Mouse (Mus musculus): ENCODE results near the gene Ttll12.
A peak's percentile ranks its signal among the peaks of the same experiment; 100 is the strongest.

The Ttll12 gene

DNA sequence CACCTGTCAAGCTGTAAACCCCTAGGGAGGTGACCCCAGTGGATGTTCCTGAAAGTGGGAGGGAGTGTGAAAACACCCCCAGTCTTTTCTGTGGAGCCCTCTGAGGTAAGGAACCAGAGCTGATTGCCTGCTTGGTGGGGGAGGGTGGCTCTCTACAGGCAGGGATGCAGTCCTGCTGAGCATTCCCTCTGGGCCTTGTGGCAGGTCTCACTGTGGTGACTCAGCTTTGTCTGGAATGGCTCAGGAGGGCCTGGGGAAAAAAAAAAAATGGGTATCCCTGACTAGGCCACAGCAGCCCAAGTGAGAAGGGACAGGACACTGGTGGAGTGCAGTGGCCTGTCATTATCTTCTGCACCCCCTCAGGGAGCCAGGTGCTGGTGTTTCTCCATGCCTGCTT lies 1.8 kb downstream of the Ttll12 start:
- DNase-seq = no peak

DNA sequence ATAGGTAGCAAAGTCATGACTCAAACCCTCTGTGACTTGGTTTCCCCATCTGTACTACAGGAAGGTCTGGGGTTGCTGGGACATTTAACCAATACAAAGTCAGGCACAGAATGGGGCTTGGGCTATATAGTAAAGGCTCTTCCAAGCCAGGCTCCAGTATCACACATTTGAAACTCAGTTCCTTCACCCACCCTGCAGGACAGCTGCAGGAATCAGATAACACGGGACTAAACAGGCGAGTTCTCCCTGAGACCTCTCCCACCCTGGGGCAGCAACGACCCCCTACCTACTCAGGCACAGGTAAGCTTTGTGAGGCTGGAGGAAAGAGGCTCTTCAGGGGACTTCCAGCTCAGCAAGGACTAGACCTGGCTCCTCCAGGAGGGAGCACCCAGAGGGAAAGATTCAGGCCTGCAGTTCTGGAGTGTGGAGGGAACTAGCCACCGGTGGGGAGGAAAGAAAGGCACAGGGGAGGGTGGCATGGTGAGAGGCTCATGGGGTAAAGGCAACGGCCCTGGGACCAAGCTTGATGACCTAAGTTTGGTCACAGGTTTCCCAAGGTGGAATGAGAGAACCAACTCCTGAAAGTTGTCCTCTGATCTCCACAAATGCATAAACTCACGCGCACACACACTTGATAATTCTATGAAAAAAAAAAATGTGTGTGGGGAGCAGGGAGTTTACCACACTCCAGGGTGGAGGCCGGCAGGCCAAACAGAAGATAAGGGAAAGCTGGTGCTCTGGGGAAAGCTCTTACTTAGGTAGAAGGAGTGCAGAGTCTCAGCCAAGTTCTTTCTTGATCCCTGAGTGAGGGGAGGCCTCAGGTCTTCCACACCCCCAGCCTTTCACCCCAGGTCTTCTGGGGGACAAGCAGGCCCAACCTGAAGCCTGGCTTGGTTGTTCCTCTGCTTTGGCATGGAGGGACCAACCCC lies 2.4 kb downstream of the Ttll12 start:
- no peak for DNase-seq

DNA sequence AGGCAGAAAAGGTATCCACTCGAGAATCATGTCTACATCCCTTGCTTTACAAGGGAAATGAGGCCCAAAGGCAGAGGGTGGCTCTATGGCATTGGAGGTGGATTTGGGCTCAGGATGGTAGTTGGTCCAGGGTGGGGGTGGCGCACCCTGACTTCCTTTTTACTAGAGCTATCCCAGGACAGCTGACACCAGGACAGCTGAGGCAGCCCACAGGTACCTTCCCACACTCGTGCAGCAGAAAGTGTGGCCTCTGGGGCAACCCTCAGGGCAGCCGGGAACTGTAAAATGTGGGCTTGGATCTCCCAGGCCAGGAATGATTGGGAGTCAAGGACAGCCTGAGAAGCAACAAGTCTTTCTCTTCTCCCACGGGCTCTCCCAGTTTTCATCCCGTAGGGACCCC lies 3.2 kb downstream of the Ttll12 start:
- DNase-seq = no peak

DNA sequence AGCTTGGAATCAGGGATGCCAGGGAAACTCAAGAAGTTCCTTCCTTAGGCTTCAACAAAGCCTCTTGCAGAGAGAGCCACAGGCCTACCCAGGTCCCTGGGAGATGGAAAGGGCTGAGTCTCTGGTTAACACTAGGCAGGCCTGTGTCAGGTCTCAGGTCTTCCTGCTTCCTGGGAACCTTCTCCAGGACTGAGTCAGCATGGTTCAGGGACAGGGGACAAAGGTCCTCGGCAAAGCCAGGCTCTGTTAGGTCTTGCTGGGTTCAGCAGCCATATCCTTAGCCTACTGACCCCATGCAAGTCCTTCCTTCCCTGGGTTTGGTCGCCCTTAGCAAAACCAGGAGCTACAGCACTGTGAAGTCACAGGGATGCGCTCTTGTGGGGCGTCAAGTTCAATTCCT lies 4.1 kb downstream of the Ttll12 start:
- DNase-seq = no peak

DNA sequence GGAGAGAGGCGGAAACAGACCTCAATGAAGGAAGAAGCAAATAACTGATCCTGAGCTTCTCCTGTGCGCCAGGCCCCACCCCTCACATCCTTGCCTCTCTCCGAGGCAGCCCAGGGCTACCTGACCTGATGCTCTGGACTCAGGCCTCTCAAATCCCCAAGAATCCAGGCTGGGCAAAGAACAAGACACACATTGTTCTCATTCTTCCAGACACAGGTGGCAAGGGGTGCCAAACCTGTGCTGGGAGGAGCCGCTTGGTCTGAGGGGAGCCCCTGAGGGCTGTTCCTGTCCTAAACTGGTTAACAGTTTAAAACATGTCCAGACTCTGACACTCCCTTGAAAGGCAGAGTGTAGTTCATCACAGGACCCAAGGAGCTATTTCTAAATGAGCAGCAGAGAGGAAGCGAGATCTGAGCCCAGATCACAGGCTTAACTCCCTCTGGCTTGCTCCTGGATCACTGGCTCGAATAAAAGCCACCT lies 10.2 kb downstream of the Ttll12 start:
- no peak for DNase-seq

DNA sequence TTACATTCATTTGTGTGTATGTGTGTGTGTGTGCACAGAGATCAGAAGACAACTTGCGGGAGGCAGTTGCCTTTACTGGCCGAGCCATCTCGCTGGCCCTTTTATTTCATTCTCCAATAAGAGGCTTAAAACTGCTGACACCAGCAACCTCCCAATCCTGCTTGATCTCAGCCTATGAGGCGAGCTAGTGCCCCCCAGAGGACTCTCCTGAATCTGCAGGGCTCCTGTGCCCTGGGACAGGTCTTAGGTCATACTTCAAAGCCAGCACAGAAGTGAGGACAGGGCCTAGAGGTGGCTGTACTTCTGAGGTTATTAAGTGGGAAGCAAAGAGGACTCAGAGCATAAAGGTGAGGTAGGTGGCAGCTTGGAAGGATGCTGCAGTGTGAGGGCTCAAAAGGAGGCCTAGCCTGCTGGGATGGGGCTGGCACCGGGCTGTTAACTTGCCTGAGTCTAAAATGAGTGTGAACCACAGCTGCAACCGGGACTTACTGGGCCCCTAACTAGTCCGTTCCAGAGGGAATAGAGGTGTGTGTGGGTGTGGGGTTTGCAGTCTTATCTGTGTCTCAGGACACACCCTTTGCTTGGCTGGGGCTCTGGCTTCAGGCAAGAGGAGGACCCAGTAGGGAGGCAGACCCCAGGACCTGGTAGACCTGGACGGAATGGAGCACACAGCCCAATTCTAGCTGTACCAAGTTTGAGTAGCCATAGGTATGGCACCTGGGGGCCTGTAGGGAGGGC lies 11.4 kb downstream of the Ttll12 start:
- no peak for DNase-seq

DNA sequence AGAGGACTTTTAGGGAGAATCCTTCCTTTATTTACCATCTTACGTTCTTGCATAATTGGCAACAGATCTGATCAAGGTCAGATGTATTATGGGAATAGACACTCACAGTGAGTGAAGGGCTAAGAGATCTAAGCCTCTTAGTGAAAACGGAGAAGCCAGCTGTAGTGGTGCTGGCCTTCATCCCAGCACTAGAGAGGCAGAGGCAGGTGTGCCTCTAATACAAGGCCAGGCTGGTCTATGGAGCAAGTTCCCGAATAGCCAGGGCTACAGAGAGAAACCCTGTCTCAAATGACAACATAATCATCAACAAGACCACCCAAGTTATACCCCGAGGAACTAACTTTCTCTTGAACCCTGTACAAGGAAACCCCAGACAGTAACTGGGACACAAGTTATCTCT lies 12.0 kb downstream of the Ttll12 start:
- DNase-seq = no peak

DNA sequence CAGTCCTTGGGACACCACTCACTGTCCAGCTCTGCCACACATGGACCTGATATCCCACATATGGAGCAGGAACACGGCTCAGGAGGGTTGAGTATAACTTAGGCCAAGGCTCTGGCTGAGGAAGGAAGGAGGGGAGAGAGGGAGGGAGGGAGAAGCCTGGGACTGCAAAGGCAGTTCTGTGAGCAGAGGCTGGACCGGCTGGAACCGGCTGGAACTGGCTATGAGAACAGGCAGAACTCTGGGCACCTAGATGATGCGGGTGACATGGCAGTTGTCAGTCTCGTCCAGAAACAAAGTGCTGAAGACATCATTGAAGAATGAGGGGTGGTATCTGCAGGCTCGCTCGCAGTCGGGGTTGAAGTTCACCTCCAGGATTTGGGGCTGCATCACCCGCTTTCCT lies 18.3 kb downstream of the Ttll12 start:
- DNase-seq = no peak

DNA sequence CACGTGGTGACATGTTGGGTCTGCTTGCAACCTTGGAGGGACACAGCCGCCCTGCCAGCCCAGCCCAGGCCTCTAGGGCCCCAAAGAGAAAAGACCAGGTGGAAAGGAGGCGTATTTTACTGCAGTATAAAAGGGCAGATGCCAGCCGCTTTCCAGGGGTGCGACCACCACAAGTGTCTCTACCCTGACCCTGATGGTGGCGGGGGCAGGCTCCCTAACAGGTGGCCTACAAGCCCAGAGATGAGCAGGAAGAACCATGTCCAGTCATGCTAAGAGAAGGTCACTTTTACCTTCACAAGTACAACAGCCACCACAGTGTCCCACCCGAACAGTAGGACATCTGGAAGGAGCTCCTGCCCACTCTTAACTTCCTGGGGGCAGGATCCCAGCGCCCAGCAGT lies 19.4 kb downstream of the Ttll12 start:
- no peak for DNase-seq

DNA sequence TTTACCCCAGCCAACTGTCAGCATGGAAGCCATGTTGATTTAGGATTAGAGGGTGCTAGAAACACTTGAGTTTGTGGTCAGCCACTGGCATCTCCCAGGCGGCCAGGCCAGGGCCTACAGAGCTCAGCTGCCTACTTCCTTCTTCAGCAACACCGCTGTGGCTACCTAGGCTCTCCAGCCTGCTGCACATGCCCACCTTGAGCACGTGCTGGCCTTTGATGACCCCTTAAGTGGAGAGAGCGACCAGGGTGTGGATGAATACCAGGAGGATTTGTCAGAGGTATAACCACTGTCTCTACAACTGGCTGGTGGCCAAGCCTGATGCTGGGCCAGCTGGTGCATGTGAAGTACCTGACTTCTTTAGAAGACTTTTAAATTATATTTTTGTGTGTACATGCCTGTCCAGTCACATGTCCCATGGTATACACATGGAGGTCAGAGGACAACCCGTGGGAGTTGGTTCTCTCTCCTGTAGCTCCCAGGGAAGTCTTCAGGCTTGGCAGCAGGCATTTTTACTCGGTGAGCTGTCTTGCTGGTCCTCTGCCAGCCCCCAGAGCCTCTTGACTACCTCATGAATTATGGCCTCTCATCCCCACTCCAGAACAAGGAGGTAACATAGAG lies 20.1 kb downstream of the Ttll12 start:
- no peak for DNase-seq

DNA sequence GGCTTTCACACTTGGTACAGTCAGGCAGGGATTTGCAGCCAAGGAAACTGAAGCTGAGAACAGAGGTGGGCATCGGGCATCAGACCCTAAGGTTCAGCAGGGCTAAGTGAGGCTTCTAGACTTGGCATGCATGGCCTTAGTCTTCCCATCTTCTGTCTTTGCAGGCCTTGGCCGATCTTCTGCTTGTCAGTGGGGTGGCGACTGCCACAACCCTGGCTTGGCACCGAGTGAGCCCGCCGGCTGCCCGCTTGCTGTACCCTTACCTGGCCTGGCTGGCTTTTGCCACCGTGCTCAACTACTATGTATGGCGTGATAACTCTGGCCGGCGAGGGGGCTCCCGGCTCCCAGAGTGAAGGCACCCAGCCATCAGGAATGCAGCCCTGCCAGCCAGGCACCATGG lies 21.4 kb downstream of the Ttll12 start:
- no peak for DNase-seq

DNA sequence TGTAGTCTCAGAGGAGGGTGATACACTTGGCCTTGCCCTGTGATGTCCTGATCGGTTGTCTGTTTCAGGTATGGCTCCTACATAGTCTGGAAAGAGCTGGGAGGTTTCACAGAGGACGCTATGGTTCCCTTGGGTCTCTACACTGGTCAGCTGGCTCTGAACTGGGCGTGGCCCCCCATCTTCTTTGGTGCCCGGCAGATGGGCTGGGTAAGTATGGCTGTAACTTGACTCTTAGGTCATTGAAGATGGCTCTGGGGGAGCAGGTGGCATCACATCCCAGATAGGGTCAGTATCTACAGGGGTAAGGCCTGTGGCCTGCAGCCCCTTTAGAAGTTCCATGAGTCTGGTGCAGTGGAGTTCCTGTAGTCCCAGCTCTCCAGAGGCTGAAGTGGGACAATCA lies 22.8 kb downstream of the Ttll12 start:
- DNase-seq = no peak

DNA sequence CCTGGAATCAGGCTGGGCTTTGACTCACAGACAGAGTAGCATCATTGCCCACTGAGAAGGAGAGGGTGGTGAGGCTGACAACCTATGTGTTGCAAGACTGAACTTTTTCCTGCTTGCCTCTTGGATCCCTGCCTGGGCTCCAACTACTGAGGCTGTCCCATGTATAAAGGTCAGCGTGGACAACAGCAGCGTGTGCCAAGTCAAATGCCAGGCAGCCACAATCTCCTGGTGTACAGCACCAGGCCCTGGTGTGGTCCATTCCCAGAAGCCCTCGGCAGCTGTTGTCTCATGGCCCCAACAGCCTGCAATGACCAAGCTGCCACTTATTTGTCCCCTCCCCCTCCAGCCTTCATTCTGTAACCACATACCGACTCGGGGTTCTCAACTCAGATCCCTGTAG lies 23.3 kb downstream of the Ttll12 start:
- no peak for DNase-seq

DNA sequence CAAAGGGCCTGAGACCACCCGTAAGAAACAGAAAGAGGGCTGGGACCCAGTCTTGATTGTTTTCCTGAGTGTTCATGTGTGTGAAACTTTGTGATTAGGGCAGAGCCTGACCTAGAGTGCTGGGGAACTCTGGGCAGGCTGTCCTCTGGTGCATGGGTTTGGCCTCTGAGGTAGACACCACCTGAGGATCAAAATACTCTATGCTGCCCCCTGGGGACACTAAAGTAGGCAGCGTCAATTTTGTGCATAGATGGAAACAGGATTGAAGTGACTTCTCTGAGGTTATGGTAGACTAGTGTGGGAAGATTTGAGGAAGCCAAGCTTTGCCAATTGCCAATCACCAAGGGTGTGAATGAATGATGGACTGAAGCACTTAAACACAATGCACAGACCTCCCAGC lies 24.3 kb downstream of the Ttll12 start:
- no peak for DNase-seq

DNA sequence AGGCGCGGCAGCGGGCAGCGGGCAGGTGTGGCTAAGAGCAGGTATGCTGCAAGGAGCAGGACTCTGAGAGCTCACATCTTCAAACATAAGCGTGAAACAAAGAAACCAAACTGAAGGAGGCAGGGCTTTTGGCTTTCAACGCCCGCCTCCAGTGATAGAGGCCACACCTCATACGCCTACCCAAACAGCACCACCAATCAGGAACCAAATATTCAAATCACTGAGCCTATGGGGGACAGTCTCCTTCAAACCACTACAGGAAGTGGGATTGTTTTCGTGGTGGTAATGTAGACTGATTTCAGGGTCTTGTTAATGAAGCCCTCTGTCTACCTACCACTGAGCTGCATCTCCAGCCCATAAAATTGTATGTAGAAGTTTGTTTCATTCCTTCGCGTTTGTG lies 25.3 kb downstream of the Ttll12 start:
- no peak for DNase-seq

DNA sequence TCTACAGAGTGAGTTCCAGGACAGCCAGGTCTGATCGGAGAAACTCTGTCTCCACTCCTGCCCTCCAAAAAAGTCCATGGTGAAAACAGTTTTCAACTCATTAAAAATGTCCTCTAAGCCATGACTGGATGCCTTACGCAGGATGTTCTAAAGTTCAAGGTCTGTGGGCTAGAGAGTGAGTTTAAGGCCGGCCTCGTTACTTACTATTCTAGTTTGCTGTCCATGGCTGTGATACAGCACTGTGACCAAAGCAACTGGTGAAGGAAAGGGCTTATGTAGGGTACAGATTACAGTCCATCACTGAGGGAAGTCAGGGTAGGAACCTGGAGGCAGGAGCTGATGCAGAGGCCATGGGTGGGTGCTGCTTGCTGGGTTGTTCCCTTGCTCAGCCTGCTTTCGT lies 26.4 kb downstream of the Ttll12 start:
- DNase-seq = no peak

DNA sequence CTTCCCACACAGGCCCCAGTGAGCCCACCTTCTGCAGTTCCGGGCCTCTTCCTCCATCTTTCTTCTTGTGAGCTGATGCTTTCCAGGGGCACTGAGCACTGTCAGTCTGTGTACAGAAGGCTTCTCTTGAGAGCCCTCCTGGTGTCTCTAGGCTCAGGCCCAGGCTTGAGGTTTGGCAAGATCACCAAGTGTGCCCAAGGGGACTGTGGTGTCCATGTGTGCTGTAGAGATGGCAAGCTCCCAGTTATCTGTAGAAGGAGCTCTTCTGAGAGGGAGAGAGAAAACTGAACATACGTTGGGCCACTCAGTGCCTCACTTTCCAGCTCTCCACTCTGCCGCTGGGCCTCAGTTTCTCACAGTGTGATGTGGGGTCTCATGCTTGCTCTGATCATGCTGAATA lies 27.2 kb downstream of the Ttll12 start:
- no peak for DNase-seq

DNA sequence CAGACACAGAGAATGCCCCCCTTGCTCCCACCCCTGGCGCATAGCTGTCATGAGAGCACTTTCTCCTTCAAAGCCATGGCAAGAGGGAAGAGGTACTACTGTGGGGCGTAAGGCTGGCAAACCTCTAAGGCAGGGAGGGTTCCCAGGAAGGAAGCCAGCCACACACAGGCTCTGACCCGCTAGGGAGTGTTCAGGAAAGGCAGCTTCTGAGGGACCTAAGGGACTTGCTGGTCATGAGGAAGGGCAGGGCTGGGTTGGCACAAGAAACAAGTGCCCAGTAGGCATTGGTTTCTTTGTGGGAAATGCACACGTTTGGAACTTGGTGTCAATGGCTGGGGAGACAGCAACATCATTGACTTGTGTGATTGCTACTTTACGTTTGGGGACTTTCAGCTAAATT lies 29.0 kb downstream of the Ttll12 start:
- no peak for DNase-seq

DNA sequence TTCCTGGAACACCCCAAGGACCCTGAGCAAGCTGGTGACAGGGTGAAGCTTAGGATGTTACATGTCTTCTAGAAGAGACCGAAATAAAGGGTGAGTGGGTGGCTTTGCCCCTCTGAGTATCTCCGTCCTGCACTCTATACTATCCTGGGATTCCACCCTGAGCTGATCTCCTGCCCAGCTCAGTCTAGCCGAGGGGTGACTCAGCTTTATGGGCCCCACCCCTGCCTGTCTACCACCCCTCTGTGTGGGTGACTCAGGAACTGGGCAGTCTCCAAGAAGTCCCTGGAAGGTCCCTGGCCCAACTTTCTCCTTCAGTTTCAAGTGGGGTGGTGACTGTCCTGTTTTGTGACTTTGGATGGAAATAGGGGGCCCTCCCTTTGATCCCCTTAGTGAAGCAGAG lies 29.5 kb downstream of the Ttll12 start:
- no peak for DNase-seq

DNA sequence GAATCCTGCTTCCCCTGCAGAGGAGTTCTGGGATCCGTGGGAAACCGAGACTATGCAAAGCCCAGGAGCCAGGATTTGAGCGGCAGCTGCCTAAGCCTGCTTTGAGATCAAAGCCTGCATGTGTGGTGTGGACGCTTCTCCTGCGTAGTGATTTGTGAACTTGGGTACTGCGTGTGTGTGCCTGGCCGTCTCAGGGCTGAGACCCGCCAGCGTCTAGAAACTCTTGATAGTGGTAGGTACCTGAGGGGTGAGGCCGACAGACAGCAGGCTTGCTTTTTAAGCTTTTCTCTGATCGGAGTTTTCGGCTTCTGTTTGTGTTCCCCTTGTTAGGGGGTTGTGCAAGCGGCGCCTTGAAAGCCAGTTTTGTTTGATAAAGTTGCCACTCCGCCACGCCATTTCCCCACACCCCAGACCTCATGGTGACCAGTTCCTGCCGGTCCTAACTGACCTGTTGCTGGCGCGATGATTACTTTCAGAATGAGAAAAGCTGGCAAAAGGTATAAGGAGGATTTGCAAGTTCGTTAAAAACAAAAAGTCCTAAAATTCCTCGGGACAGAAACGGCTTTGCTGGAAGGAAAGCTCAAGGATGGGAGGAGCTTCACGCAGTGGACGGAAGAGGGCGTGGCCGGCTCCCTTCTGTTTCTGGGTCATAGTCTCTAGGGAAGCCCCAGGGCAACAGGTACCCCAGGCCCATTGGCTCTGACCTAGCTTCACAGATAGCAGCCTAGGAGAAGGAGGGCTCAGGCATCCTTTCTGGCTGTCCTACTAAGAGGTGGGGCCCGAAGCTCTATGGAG lies 30.9 kb downstream of the Ttll12 start:
- DNase-seq = no peak

DNA sequence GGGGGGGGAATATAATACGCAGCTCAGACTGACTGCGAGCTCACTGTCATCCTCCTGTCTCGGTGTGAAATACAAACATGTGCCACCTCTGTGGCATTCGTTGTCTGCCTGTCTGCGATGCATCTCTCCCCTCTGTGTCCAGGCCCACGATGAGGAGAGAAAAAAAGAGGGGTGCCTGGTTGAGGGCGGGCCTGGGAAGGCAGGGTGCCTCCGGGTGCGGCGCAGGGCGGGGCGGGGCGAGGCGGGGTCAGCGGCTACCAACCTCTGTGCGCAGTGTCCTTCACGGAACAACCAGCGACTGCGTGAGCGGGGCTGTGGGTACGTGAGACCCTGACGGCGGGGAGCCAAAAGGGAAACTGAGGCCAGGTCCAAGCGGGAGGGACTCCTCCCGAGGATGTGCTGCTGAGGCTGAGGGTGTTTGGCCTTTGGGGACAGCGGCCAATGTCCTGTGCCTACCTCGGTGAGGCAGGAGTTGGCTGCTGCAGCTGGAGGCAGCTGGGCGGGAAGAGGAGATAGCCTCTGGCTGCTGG lies 31.6 kb downstream of the Ttll12 start, which contains the start of the genes Tspo and Mcat:
Tspo (plus strand) TSS at position 266 of the 530 bp plus-strand sequence.
Mcat (minus strand) TSS at position 461 of the 530 bp plus-strand sequence.
- DNase-seq = no peak

DNA sequence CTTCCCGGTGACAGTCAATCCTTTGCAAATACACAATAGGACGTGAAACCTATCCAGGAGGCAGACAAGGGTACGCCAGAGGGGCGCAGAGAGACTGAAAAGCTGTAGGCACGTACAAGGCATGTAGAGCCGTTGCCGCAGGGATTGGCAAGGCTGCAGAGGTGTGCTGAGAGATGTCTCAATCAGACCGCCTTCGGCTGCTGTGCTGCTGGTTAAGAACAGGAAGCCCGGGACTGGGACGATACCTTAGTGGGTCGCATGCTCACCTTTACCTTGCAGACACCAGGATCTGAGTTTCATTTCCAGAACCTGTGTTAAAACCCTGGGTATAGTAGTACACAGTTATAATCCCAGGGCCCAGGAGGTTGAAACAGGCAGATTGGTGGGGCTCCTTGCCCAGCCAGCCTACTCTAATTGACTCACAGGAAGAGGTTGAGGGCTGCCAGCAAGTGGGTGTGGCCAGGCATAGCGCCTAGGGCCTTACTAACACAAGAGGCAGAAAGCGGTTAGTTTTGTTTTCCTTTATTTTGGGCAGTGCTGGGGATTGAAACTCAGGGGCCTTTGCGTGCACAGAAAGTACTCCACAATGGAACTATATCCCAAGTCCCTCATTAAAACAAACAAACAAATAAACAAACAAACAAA lies 32.2 kb downstream of the Ttll12 start:
- peak; percentile 88 for DNase-seq

Measured in layer of hippocampus, adult 9-11 months (tissue).